Mouse (Mus musculus): ENCODE measurements at regions not wholly inside any gene's neighbourhood (a gene's known extent, or its start where the extent isn't known, plus 50 kb on each side); places are given as distances from the start of the nearest gene placed in this dataset.
A peak's percentile ranks its signal among the peaks of the same experiment; 100 is the strongest.

GRCm38 (mm10) chr13:112168468-112168867 lies 119.8 kb upstream of the Ankrd55 start:
- Histone ChIP-seq H3K4me3 (ENCODE audit: low read depth, low read length) (no peak overlapping the region), H3K27ac (ENCODE audit: low read depth, low read length) (no peak overlapping the region), H3K4me1 (ENCODE audit: control insufficient read depth, insufficient read depth, low read length) (peaks cover 11% of the 10 kb centered on the region), H3K9me3 (replicated peaks; ENCODE audit: control insufficient read depth, low read length) (no peaks in the 10 kb centered on the region), H3K27me3 (replicated peaks; ENCODE audit: control insufficient read depth, insufficient read depth, low read length) (no peaks in the 10 kb centered on the region), H3K4me2 (ENCODE audit: low read length) (no peak overlapping the region), H3K36me3 (ENCODE audit: control insufficient read depth, insufficient read depth, low read length) (no peaks in the 10 kb centered on the region), H3K9ac (ENCODE audit: low read length) (no peak overlapping the region)
- WGBS, result 92% methylated on average over 3 of the region's 3 CpGs
- no peak for DNase-seq (ENCODE audit: low spot score)
- no peak for ATAC-seq

DNA sequence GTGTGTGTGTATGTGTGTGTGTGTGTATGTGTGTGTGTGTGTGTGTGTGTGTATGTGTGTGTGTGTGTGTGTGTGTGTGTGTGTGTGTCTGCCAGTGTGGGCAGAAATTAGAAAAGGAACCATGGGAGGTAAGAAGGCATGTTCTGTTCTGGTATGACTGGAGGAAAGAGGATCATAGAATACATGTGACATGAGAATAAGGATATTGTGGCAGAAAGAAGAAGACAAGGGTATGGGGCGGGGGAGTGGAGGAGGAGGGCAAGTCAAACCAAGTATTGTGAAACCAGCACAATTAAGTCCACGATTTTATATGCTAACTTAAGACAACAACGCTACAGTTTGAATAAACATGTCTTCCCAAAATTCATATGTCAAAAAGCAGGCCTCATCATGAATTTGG lies 117.4 kb upstream of the Ankrd55 start:
- no peaks in the 10 kb centered on the region for H3K36me3 ChIP-seq (ENCODE audit: control insufficient read depth, insufficient read depth, low read length)
- 93% methylated on average over 3 of the region's 3 CpGs for WGBS
- H3K27me3 ChIP-seq (replicated peaks; ENCODE audit: control insufficient read depth, insufficient read depth, low read length), result no peaks in the 10 kb centered on the region
- ATAC-seq (no peak), DNase-seq (ENCODE audit: low spot score) (no peak)
- H3K9me3 ChIP-seq (replicated peaks; ENCODE audit: control insufficient read depth, low read length), result no peaks in the 10 kb centered on the region
- H3K4me2 ChIP-seq (ENCODE audit: low read length), result no peak overlapping the region
- H3K4me3 ChIP-seq (ENCODE audit: low read depth, low read length), result no peak overlapping the region
- H3K27ac ChIP-seq (ENCODE audit: low read depth, low read length), result no peak overlapping the region
- peaks cover 8% of the 10 kb centered on the region for H3K4me1 ChIP-seq (ENCODE audit: control insufficient read depth, insufficient read depth, low read length)
- H3K9ac ChIP-seq (ENCODE audit: low read length), result no peak overlapping the region

- H3K36me3 ChIP-seq (ENCODE audit: control insufficient read depth, insufficient read depth, low read length), result no peaks in the 10 kb centered on the region
- no peak overlapping the region for H3K27ac ChIP-seq (ENCODE audit: low read depth, low read length)
- H3K4me1 ChIP-seq (ENCODE audit: control insufficient read depth, insufficient read depth, low read length), result no peaks in the 10 kb centered on the region
- no peak overlapping the region for H3K9ac ChIP-seq (ENCODE audit: low read length)
- no peak overlapping the region for H3K4me2 ChIP-seq (ENCODE audit: low read length)
- 92% methylated on average over 11 of the region's 11 CpGs for WGBS
- no peak for ATAC-seq
- no peaks in the 10 kb centered on the region for H3K9me3 ChIP-seq (replicated peaks; ENCODE audit: control insufficient read depth, low read length)
- no peak overlapping the region for H3K4me3 ChIP-seq (ENCODE audit: low read depth, low read length)
- no peak for DNase-seq (ENCODE audit: low spot score)
- no peaks in the 10 kb centered on the region for H3K27me3 ChIP-seq (replicated peaks; ENCODE audit: control insufficient read depth, insufficient read depth, low read length)
These were observed 116.1 kb upstream of the Ankrd55 start for GRCm38 (mm10) chr13:112171940-112172715.

DNA sequence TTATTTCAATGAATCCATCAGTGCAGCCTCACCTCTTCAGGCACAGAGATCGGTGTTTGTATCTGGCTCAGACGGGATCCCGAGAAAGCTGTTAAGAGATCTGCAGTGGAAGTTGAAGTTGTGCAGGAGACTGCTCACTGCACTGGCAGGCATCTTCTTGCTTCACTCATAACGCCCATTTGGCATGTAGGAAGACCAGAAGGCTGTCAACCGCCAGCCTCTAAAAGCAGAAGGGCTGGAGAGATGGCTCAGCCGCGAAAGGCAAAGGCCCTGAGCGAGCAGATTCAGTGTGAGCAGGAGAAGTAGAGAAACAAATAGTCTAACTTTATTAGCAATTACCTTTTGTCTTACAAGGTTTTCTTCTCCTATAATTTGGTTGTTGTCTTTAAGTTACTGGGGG lies 114.3 kb upstream of the Ankrd55 start:
- Histone ChIP-seq H3K27me3 (replicated peaks; ENCODE audit: control insufficient read depth, insufficient read depth, low read length) (no peaks in the 10 kb centered on the region), H3K4me1 (ENCODE audit: control insufficient read depth, insufficient read depth, low read length) (no peaks in the 10 kb centered on the region), H3K27ac (ENCODE audit: low read depth, low read length) (no peak overlapping the region), H3K4me2 (ENCODE audit: low read length) (no peak overlapping the region), H3K4me3 (ENCODE audit: low read depth, low read length) (no peak overlapping the region), H3K36me3 (ENCODE audit: control insufficient read depth, insufficient read depth, low read length) (no peaks in the 10 kb centered on the region), H3K9ac (ENCODE audit: low read length) (no peak overlapping the region), H3K9me3 (replicated peaks; ENCODE audit: control insufficient read depth, low read length) (no peaks in the 10 kb centered on the region)
- no peak for ATAC-seq
- WGBS, result 88% methylated on average over 8 of the region's 8 CpGs
- DNase-seq (ENCODE audit: low spot score), result no peak

GRCm38 (mm10) chr13:112178031-112178430 lies 110.2 kb upstream of the Ankrd55 start:
- H3K27me3 ChIP-seq (replicated peaks; ENCODE audit: control insufficient read depth, insufficient read depth, low read length), result no peaks in the 10 kb centered on the region
- ATAC-seq (no peak), DNase-seq (ENCODE audit: low spot score) (no peak)
- 94% methylated on average over 4 of the region's 4 CpGs for WGBS
- H3K36me3 ChIP-seq (ENCODE audit: control insufficient read depth, insufficient read depth, low read length), result no peaks in the 10 kb centered on the region
- H3K9me3 ChIP-seq (replicated peaks; ENCODE audit: control insufficient read depth, low read length), result no peaks in the 10 kb centered on the region
- H3K4me1 ChIP-seq (ENCODE audit: control insufficient read depth, insufficient read depth, low read length), result no peaks in the 10 kb centered on the region
- no peak overlapping the region for H3K27ac ChIP-seq (ENCODE audit: low read depth, low read length)
- H3K4me2 ChIP-seq (ENCODE audit: low read length), result no peak overlapping the region
- no peak overlapping the region for H3K9ac ChIP-seq (ENCODE audit: low read length)
- no peak overlapping the region for H3K4me3 ChIP-seq (ENCODE audit: low read depth, low read length)

DNA sequence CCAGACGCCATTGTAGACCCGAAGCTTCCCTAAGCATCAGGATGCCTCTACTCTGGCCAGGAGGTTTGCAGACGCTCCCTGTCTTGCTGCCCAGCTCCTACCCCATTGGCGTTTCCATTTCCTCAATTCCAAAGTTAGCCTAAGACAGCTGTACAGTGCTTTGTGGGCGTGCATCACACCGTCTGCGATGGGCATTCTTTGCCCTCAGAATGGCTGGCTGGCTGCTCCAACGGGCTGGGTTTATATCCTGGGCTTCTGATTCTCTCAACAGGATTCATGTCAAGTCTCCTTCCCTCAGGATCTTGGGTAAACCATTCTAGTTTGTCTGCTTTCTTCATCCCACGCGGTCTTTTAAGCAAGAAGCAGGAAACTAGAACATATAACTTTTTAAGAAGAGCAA lies 104.3 kb upstream of the Ankrd55 start:
- Histone ChIP-seq H3K4me3 (ENCODE audit: low read depth, low read length) (no peak overlapping the region), H3K9me3 (replicated peaks; ENCODE audit: control insufficient read depth, low read length) (no peaks in the 10 kb centered on the region), H3K27me3 (replicated peaks; ENCODE audit: control insufficient read depth, insufficient read depth, low read length) (0 out of 2 replicates have a peak, but pooled peaks cover 3% of the 10 kb centered on the region), H3K9ac (ENCODE audit: low read length) (no peak overlapping the region), H3K4me1 (ENCODE audit: control insufficient read depth, insufficient read depth, low read length) (no peaks in the 10 kb centered on the region), H3K36me3 (ENCODE audit: control insufficient read depth, insufficient read depth, low read length) (no peaks in the 10 kb centered on the region), H3K27ac (ENCODE audit: low read depth, low read length) (no peak overlapping the region), H3K4me2 (ENCODE audit: low read length) (no peak overlapping the region)
- DNase-seq (ENCODE audit: low spot score) (no peak), ATAC-seq (no peak)
- 93% methylated on average over 10 of the region's 10 CpGs for WGBS

DNA sequence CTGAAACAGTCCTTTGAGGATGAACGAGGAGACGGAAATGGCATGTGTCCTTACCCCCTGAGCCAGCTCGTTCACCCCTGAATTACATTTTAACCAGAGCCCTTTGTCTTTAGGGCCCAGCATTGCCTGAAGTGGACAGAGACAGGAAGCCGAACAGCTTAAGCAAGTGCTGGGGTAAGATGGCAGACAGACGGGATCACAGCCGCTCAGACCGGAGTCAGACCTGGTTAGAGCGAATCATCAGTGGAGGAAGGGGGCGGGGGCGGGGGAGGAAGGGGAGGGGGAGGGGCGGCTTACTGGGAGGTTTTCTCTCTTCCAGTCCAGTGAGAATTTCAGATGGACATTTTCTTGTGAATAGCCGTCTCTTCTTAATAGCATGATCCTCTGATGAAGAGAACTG lies 103.1 kb upstream of the Ankrd55 start:
- no peak overlapping the region for H3K9ac ChIP-seq (ENCODE audit: low read length)
- 37% methylated on average over 10 of the region's 12 CpGs for WGBS
- H3K9me3 ChIP-seq (replicated peaks; ENCODE audit: control insufficient read depth, low read length), result no peaks in the 10 kb centered on the region
- no peak for DNase-seq (ENCODE audit: low spot score)
- H3K27ac ChIP-seq (ENCODE audit: low read depth, low read length), result no peak overlapping the region
- H3K4me2 ChIP-seq (ENCODE audit: low read length), result no peak overlapping the region
- no peak overlapping the region for H3K4me3 ChIP-seq (ENCODE audit: low read depth, low read length)
- H3K27me3 ChIP-seq (replicated peaks; ENCODE audit: control insufficient read depth, insufficient read depth, low read length), result 0 out of 2 replicates have a peak, but pooled peaks cover 3% of the 10 kb centered on the region
- no peaks in the 10 kb centered on the region for H3K4me1 ChIP-seq (ENCODE audit: control insufficient read depth, insufficient read depth, low read length)
- H3K36me3 ChIP-seq (ENCODE audit: control insufficient read depth, insufficient read depth, low read length), result no peaks in the 10 kb centered on the region
- no peak for ATAC-seq

DNA sequence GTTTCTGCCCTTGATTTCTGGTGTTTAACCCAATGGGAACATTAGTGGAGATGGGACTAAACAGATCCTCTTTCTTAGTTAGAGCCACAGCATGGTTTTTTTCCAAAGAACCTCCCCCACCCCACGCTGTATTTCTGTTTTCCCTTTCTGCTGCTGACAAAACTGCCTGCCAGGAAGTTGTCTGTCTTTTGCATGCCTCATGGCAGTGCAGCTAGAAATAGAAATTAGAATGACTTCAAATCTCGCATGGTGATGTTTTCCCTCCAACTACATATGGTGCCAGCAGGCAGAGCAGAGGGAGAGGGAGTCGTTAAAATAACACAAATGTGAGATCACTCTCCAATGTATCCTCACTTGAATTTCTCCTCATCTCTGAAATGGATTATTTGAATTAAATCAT lies 101.0 kb upstream of the Ankrd55 start:
- H3K9me3 ChIP-seq (replicated peaks; ENCODE audit: control insufficient read depth, low read length), result no peaks in the 10 kb centered on the region
- 48% methylated on average over 3 of the region's 3 CpGs for WGBS
- H3K4me3 ChIP-seq (ENCODE audit: low read depth, low read length), result no peak overlapping the region
- DNase-seq (ENCODE audit: low spot score) (peak; percentile 82), ATAC-seq (peak; percentile 82)
- H3K36me3 ChIP-seq (ENCODE audit: control insufficient read depth, insufficient read depth, low read length), result no peaks in the 10 kb centered on the region
- no peak overlapping the region for H3K9ac ChIP-seq (ENCODE audit: low read length)
- H3K4me2 ChIP-seq (ENCODE audit: low read length), result no peak overlapping the region
- 0 out of 2 replicates have a peak, but pooled peaks cover 3% of the 10 kb centered on the region for H3K27me3 ChIP-seq (replicated peaks; ENCODE audit: control insufficient read depth, insufficient read depth, low read length)
- H3K4me1 ChIP-seq (ENCODE audit: control insufficient read depth, insufficient read depth, low read length), result no peaks in the 10 kb centered on the region
- H3K27ac ChIP-seq (ENCODE audit: low read depth, low read length), result no peak overlapping the region

GRCm38 (mm10) chr13:112188313-112188712 lies 99.9 kb upstream of the Ankrd55 start:
- Histone ChIP-seq H3K4me2 (ENCODE audit: low read length) (no peak overlapping the region), H3K9me3 (replicated peaks; ENCODE audit: control insufficient read depth, low read length) (no peaks in the 10 kb centered on the region), H3K27me3 (replicated peaks; ENCODE audit: control insufficient read depth, insufficient read depth, low read length) (0 out of 2 replicates have a peak, but pooled peaks cover 3% of the 10 kb centered on the region), H3K9ac (ENCODE audit: low read length) (no peak overlapping the region), H3K4me3 (ENCODE audit: low read depth, low read length) (no peak overlapping the region), H3K36me3 (ENCODE audit: control insufficient read depth, insufficient read depth, low read length) (no peaks in the 10 kb centered on the region), H3K27ac (ENCODE audit: low read depth, low read length) (no peak overlapping the region), H3K4me1 (ENCODE audit: control insufficient read depth, insufficient read depth, low read length) (no peaks in the 10 kb centered on the region)
- ATAC-seq, result no peak
- 83% methylated on average over 7 of the region's 7 CpGs for WGBS
- DNase-seq (ENCODE audit: low spot score), result no peak

Data from forebrain, embryonic 14.5 days (tissue).